Mouse (Mus musculus): ENCODE measurements at regions not wholly inside any gene's neighbourhood (a gene's known extent, or its start where the extent isn't known, plus 50 kb on each side); places are given as distances from the start of the nearest gene placed in this dataset.

DNA sequence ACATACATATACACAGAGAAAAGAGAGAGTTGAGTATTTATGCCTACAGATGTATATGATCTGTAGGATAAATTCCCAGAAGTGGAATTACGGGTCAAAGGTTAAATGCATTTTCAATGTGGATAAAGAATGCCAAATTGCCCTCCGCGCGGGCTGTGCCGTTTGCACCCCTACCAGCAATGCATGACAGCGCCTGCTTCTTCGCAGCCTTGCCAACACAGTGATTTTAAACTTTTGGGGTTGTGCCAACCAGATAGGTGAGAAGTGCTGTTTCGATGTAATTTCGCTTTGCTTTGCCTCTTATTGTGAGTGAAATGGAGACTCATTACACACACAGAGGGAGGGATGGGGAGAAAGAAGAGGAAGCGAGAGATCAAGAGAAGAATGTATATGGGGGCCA lies 142.9 kb upstream of the Cmc1 start:
- 87% methylated on average over 10 of the region's 10 CpGs for WGBS
- Histone ChIP-seq H3K4me1 (ENCODE audit: control insufficient read depth, insufficient read depth, low read length) (no peaks in the 10 kb centered on the region), H3K27ac (ENCODE audit: control insufficient read depth, insufficient read depth, low read depth, low read length, poor library complexity) (no peak overlapping the region), H3K4me3 (replicated peaks; ENCODE audit: control insufficient read depth, low read depth, low read length) (no peak overlapping the region)
- TF ChIP-seq CTCF (IDR thresholded peaks at IDR 0.05; ENCODE audit: control insufficient read depth, insufficient read depth, low read length) (no peak), POLR2A (IDR thresholded peaks at IDR 0.05; ENCODE audit: borderline replicate concordance, control insufficient read depth, low read depth, low read length) (no peak)

DNA sequence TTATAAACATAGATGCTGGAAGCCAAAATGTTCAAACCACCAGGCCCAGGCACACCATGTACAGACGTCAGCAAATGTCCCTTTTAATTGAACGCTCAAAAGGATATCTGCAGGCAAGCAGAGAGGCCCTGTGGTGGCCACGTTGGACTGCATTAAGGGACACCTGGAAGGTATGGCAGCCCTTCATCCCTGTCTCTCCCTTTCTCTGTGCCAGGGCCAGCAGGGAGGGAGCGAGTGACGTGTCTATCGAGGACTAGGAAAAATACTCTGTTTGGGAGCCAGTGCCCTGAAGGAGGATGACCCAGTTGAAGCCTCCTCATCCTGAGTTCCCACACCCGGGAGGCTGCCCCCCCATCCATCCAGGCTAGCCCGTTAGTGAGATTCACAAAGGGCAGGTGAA lies 144.0 kb upstream of the Cmc1 start:
- Histone ChIP-seq H3K4me1 (ENCODE audit: control insufficient read depth, insufficient read depth, low read length) (no peaks in the 10 kb centered on the region), H3K4me3 (replicated peaks; ENCODE audit: control insufficient read depth, low read depth, low read length) (no peak overlapping the region), H3K27ac (ENCODE audit: control insufficient read depth, insufficient read depth, low read depth, low read length, poor library complexity) (no peak overlapping the region)
- TF ChIP-seq CTCF (IDR thresholded peaks at IDR 0.05; ENCODE audit: control insufficient read depth, insufficient read depth, low read length), result no peak
- TF ChIP-seq POLR2A (IDR thresholded peaks at IDR 0.05; ENCODE audit: borderline replicate concordance, control insufficient read depth, low read depth, low read length), result no peak
- WGBS, result 84% methylated on average over 8 of the region's 8 CpGs

DNA sequence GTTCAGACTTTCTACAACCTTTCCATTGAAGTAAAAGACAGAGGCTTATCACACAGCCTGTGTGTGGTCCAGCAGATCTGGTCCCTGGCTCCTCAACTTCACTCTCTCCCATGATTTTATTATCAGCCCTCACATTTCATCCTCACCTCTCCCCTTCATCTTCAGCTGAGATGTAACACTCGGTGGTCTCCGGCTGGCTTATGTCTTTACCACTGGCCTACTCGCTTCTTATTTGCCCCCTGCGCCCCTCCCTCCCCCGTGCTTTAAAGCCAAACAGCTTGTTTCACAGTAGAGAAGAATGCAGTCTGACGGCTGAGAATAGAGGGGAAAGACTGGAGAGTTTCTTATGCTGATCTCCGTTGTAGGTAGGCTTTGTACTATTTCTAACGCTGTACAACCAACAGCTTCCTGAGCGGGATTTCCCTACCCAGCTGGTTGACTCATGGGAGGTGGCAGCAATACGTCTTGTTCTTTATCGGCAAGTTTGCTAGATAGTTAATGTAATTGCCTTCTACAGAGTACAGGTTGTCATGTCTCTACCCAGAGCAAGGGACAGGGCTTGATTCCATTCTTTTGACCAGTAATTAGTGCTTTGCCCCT lies 152.9 kb upstream of the Cmc1 start:
- WGBS, result 64% methylated on average over 11 of the region's 11 CpGs
- no peak overlapping the region for H3K27ac ChIP-seq (ENCODE audit: control insufficient read depth, insufficient read depth, low read depth, low read length, poor library complexity)
- no peak overlapping the region for H3K4me3 ChIP-seq (replicated peaks; ENCODE audit: control insufficient read depth, low read depth, low read length)
- H3K4me1 ChIP-seq (ENCODE audit: control insufficient read depth, insufficient read depth, low read length), result no peaks in the 10 kb centered on the region
- TF ChIP-seq CTCF (IDR thresholded peaks at IDR 0.05; ENCODE audit: control insufficient read depth, insufficient read depth, low read length) (no peak), POLR2A (IDR thresholded peaks at IDR 0.05; ENCODE audit: borderline replicate concordance, control insufficient read depth, low read depth, low read length) (no peak)

DNA sequence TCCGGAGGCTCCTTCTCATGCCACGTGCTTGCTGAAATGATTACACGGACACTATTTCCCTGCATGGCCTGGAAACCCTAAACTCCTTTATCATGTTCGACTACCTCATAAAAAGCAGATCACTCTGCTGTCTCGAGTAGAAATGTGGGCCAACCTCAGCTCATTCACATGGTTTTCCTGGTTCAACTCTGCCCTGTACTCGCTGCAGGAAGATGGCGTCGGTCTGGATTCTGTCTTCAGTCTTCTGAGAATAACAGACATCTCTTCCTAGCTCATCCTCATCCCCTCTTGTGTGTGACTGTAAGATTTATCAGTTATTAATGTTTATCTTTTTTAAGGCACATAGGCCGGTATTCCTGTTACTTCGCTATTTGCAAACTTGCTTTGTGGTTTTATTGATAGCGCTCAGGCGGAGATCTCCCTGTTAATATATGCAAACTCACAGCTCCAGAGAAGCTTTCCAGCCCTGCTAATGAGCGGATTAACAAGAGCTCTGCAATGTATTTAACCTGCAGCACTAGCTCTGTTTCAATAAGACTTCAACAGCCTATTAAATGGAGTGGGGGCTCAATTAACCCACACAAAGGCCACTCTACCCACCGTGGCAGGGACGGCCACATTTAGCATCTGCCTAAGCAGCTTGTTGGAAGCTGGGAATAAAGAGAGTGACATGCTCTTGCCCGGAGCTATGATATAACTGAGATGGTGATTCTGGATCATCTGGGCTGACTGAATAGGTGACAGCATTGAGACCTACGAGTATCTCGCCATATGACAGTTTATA lies 159.5 kb upstream of the Eomes start:
- Histone ChIP-seq H3K27ac (ENCODE audit: control insufficient read depth, insufficient read depth, low read depth, low read length, poor library complexity) (no peak overlapping the region), H3K4me1 (ENCODE audit: control insufficient read depth, insufficient read depth, low read length) (no peaks in the 10 kb centered on the region), H3K4me3 (replicated peaks; ENCODE audit: control insufficient read depth, low read depth, low read length) (no peak overlapping the region)
- WGBS, result 86% methylated on average over 18 of the region's 18 CpGs
- TF ChIP-seq CTCF (IDR thresholded peaks at IDR 0.05; ENCODE audit: control insufficient read depth, insufficient read depth, low read length) (no peak), POLR2A (IDR thresholded peaks at IDR 0.05; ENCODE audit: borderline replicate concordance, control insufficient read depth, low read depth, low read length) (no peak)

DNA sequence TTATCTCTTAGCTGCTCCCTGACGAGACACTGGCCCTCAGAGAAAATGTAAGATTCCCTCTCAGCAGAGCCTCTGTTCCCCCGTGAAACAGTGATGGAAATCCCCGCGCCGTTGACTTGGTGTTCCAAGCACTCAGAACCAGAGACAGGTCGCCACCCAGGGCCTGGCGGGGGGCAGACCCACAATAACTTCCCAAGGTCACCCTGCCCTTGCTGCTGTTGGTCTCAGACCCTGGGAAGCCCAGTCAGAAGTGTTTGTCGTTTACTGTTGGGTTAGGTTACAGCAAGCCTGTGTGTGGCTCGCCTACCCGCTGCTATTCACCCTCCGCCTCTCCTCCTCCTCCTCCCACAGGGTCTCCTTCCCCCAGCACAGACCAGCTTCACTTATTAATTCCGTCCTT lies 154.2 kb upstream of the Eomes start:
- 75% methylated on average over 12 of the region's 12 CpGs for WGBS
- Histone ChIP-seq H3K4me1 (ENCODE audit: control insufficient read depth, insufficient read depth, low read length) (no peaks in the 10 kb centered on the region), H3K4me3 (replicated peaks; ENCODE audit: control insufficient read depth, low read depth, low read length) (no peak overlapping the region), H3K27ac (ENCODE audit: control insufficient read depth, insufficient read depth, low read depth, low read length, poor library complexity) (no peak overlapping the region)
- TF ChIP-seq CTCF (IDR thresholded peaks at IDR 0.05; ENCODE audit: control insufficient read depth, insufficient read depth, low read length), result no peak
- no peak for TF ChIP-seq POLR2A (IDR thresholded peaks at IDR 0.05; ENCODE audit: borderline replicate concordance, control insufficient read depth, low read depth, low read length)

DNA sequence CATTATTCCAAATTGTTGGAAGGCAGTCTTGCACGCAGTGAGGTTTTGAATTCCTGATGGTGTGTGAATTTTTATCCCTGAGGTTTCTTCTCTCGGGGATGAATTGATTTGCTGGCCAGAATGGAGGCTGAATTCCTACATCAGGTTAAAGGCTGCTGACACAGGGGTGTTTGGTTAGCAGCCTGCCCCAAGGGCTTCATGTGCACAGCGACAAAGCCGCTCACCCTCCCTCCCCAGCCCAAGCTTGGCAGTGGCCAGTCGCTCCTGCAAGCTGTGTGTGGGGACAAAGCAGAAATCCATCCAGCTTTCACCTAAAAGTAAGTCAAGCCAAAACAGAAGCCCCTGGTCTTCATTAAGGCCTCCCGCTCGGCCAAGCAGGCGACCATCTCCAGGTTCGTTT lies 151.4 kb upstream of the Eomes start:
- TF ChIP-seq POLR2A (IDR thresholded peaks at IDR 0.05; ENCODE audit: borderline replicate concordance, control insufficient read depth, low read depth, low read length) (no peak), CTCF (IDR thresholded peaks at IDR 0.05; ENCODE audit: control insufficient read depth, insufficient read depth, low read length) (no peak)
- WGBS, result 87% methylated on average over 9 of the region's 9 CpGs
- no peak overlapping the region for H3K4me3 ChIP-seq (replicated peaks; ENCODE audit: control insufficient read depth, low read depth, low read length)
- H3K27ac ChIP-seq (ENCODE audit: control insufficient read depth, insufficient read depth, low read depth, low read length, poor library complexity), result no peak overlapping the region
- H3K4me1 ChIP-seq (ENCODE audit: control insufficient read depth, insufficient read depth, low read length), result no peaks in the 10 kb centered on the region

DNA sequence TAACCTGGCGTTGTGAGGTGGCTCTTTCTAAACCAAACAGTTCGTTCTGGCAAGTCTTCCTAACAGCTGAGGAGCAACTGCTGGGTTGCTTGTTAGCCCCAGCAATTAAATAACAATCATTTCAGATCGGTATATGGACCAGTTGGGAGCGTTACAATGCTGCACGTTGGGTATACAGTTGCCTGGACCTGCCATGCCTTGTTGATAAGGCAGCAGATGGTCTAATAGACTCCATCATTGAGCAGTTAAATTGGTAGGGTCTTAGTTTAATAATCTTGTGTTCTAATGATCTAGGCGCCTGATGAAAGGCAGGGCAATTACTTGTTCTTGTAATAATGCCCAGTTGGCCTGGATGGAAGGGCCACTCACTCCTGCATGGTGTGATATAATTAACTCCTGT lies 150.1 kb upstream of the Eomes start:
- H3K4me1 ChIP-seq (ENCODE audit: control insufficient read depth, insufficient read depth, low read length), result no peaks in the 10 kb centered on the region
- TF ChIP-seq POLR2A (IDR thresholded peaks at IDR 0.05; ENCODE audit: borderline replicate concordance, control insufficient read depth, low read depth, low read length), result no peak
- TF ChIP-seq CTCF (IDR thresholded peaks at IDR 0.05; ENCODE audit: control insufficient read depth, insufficient read depth, low read length), result no peak
- 75% methylated on average over 6 of the region's 6 CpGs for WGBS
- H3K4me3 ChIP-seq (replicated peaks; ENCODE audit: control insufficient read depth, low read depth, low read length), result no peak overlapping the region
- no peak overlapping the region for H3K27ac ChIP-seq (ENCODE audit: control insufficient read depth, insufficient read depth, low read depth, low read length, poor library complexity)

DNA sequence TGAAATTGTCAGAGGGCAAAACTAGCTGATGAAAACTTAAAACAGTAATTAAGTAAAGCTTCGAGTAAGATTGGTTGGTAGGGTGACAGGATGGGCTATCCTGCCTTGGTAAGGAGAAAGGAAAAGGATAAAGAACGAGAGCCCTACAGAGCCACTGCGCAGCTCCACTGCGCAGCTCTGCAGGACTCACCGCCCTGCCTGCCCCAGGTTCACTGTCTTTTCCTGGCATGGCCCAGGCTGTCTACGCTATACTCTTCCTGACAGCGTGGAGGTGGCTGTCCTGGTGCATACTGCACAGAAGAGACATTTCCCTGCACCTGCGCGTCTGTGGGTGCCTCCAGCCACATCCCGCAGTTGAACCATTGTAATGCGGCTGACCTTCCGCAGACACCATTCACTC lies 136.6 kb upstream of the Eomes start:
- no peak overlapping the region for H3K4me3 ChIP-seq (replicated peaks; ENCODE audit: control insufficient read depth, low read depth, low read length)
- no peak for TF ChIP-seq POLR2A (IDR thresholded peaks at IDR 0.05; ENCODE audit: borderline replicate concordance, control insufficient read depth, low read depth, low read length)
- no peak for TF ChIP-seq CTCF (IDR thresholded peaks at IDR 0.05; ENCODE audit: control insufficient read depth, insufficient read depth, low read length)
- WGBS, result 52% methylated on average over 12 of the region's 12 CpGs
- no peak overlapping the region for H3K27ac ChIP-seq (ENCODE audit: control insufficient read depth, insufficient read depth, low read depth, low read length, poor library complexity)
- no peaks in the 10 kb centered on the region for H3K4me1 ChIP-seq (ENCODE audit: control insufficient read depth, insufficient read depth, low read length)

Data from bone marrow, adult 2 months (tissue).